Comparison of ENCODE assay signal across 9 mouse cellular contexts in genomic region chr2:165788005-165788404, GRCm38 (mm10).
DNase-seq lines count a peak whose midpoint lies in the region; ATAC-seq and TF ChIP-seq lines count a peak whose summit lies in the region.
"Had no signal": no experiment of that assay in that cellular context is flagged by ENCODE, and none has a peak within 500 bp of the region (broad histone marks: within the 10 kb centered on the region; RNA-seq: fewer than 3 reads in every experiment).

No protein-coding gene starts in this region.

- H3K4me3 ChIP-seq in liver, adult 2 months (ENCODE audit: insufficient read depth, low read depth, low read length), result no peak overlapping the region
- no peak overlapping the region for H3K4me3 ChIP-seq in liver, embryonic 12.5 days
- no peak overlapping the region for H3K4me3 ChIP-seq in cerebellum, adult 2 months (replicated peaks; ENCODE audit: insufficient read depth, low read depth, low read length)
- no peak overlapping the region for H3K4me3 ChIP-seq in kidney, embryonic 15.5 days (replicated peaks)
- H3K4me3 ChIP-seq in limb, embryonic 15.5 days, result no peak overlapping the region

- no peak for ATAC-seq in liver, embryonic 12.5 days
- ATAC-seq in granulocyte monocyte progenitor cell, adult 5-6 weeks (replicated peaks; ENCODE audit: poor library complexity, severe bottlenecking), result 0 out of 2 replicates have a peak, but pooled peaks have one; percentile 12
- peak; percentile 66 for ATAC-seq in kidney, embryonic 15.5 days (replicated peaks; ENCODE audit: low FRiP score)
- no peak for ATAC-seq in limb, embryonic 15.5 days (ENCODE audit: insufficient number of reproducible peaks, low FRiP score, low TSS enrichment, low read depth)

- TF ChIP-seq POLR2A in liver, adult 2 months (IDR thresholded peaks at IDR 0.05; ENCODE audit: extremely low read depth, insufficient read depth, low read length), result no peak
- no peak for TF ChIP-seq POLR2A in cerebellum, adult 2 months (IDR thresholded peaks at IDR 0.05; ENCODE audit: borderline replicate concordance, insufficient read depth, low read length)

- H3K79me2 ChIP-seq in liver, adult 2 months (ENCODE audit: control insufficient read depth, insufficient read depth, low read length), result no peaks in the 10 kb centered on the region

- H3K36me3 ChIP-seq in liver, adult 2 months (ENCODE audit: control insufficient read depth, insufficient read depth, low read length), result peaks cover 20% of the 10 kb centered on the region
- H3K36me3 ChIP-seq in liver, embryonic 12.5 days, result peaks cover 100% of the 10 kb centered on the region
- peaks cover 97% of the 10 kb centered on the region for H3K36me3 ChIP-seq in kidney, embryonic 15.5 days
- H3K36me3 ChIP-seq in limb, embryonic 15.5 days, result peaks cover 96% of the 10 kb centered on the region

- WGBS in liver, adult 2 months, result 32% methylated on average over 11 of the region's 11 CpGs
- WGBS in liver, embryonic 12.5 days (ENCODE audit: insufficient replicate concordance), result 81% methylated on average over 11 of the region's 11 CpGs
- 14% methylated on average over 11 of the region's 11 CpGs for WGBS in cerebellum, adult 2 months
- 29% methylated on average over 11 of the region's 11 CpGs for WGBS in kidney, embryonic 15.5 days
- WGBS in limb, embryonic 15.5 days, result 51% methylated on average over 11 of the region's 11 CpGs

- no peak overlapping the region for H3K4me2 ChIP-seq in liver, embryonic 12.5 days
- no peak overlapping the region for H3K4me2 ChIP-seq in kidney, embryonic 15.5 days
- H3K4me2 ChIP-seq in limb, embryonic 15.5 days, result no peak overlapping the region

- no peaks in the 10 kb centered on the region for H3K27me3 ChIP-seq in liver, adult 2 months (ENCODE audit: control insufficient read depth, insufficient read depth, low read length)
- H3K27me3 ChIP-seq in liver, embryonic 12.5 days (replicated peaks), result no peaks in the 10 kb centered on the region
- no peaks in the 10 kb centered on the region for H3K27me3 ChIP-seq in cerebellum, adult 2 months (ENCODE audit: control insufficient read depth, insufficient read depth, low read length)
- H3K27me3 ChIP-seq in kidney, embryonic 15.5 days, result no peaks in the 10 kb centered on the region
- H3K27me3 ChIP-seq in limb, embryonic 15.5 days, result no peaks in the 10 kb centered on the region

- no peaks in the 10 kb centered on the region for H3K4me1 ChIP-seq in liver, adult 2 months (ENCODE audit: control insufficient read depth, insufficient read depth, low read length)
- peaks cover 4% of the 10 kb centered on the region; the same call in 1 of the 2 replicates for H3K4me1 ChIP-seq in liver, embryonic 12.5 days
- H3K4me1 ChIP-seq in cerebellum, adult 2 months (ENCODE audit: control insufficient read depth, insufficient read depth, low read length), result peaks cover 33% of the 10 kb centered on the region
- H3K4me1 ChIP-seq in kidney, embryonic 15.5 days, result peaks cover 25% of the 10 kb centered on the region
- peaks cover 9% of the 10 kb centered on the region for H3K4me1 ChIP-seq in limb, embryonic 15.5 days

- no peaks in the 10 kb centered on the region for H3K9me3 ChIP-seq in liver, embryonic 12.5 days (replicated peaks)
- H3K9me3 ChIP-seq in kidney, embryonic 15.5 days (replicated peaks), result no peaks in the 10 kb centered on the region
- H3K9me3 ChIP-seq in limb, embryonic 15.5 days, result no peaks in the 10 kb centered on the region
- H3K9me3 ChIP-seq: G1E had no signal

- H3K9ac ChIP-seq in liver, adult 2 months (ENCODE audit: low read depth, low read length), result no peak overlapping the region
- no peak overlapping the region for H3K9ac ChIP-seq in liver, embryonic 12.5 days
- no peak overlapping the region for H3K9ac ChIP-seq in kidney, embryonic 15.5 days
- H3K9ac ChIP-seq in limb, embryonic 15.5 days, result no peak overlapping the region

- peak; percentile 31 for DNase-seq in liver, adult 2 months (ENCODE audit: extremely low read depth, low read depth, low spot score)
- peak; percentile 89 to 94 for DNase-seq in cerebellum, adult 2 months
- peak; percentile 88 to 90 for DNase-seq in right cerebral cortex, postnatal 10 days (ENCODE audit: low spot score in 2 of 2)
- no peak for DNase-seq in thymus, adult 18-20 months

- TF ChIP-seq CTCF in liver, adult 2 months (IDR thresholded peaks at IDR 0.05; ENCODE audit: low read depth, low read length), result no peak
- TF ChIP-seq CTCF in cerebellum, adult 2 months (IDR thresholded peaks at IDR 0.05; ENCODE audit: borderline replicate concordance, insufficient read depth, low read depth, low read length), result no peak

- no peak overlapping the region for H3K27ac ChIP-seq in liver, adult 2 months (replicated peaks; ENCODE audit: insufficient read depth, low read depth, low read length)
- no peak overlapping the region for H3K27ac ChIP-seq in liver, embryonic 12.5 days
- no peak overlapping the region for H3K27ac ChIP-seq in cerebellum, adult 2 months (ENCODE audit: insufficient read depth, low read length)
- H3K27ac ChIP-seq in kidney, embryonic 15.5 days, result peak overlapping the region; percentile 68
- peak overlapping the region; percentile 18; the same call in 1 of the 2 replicates for H3K27ac ChIP-seq in limb, embryonic 15.5 days

Comparison
In these comparisons a context has a peak if more than half of its experiments do, and no peak if none do; other contexts are left out.
1. DNase-seq: peak in liver, adult 2 months (single experiment), cerebellum, adult 2 months (2 of 2) and right cerebral cortex, postnatal 10 days (2 of 2); none in thymus, adult 18-20 months (0 of 2).
2. H3K27ac ChIP-seq: peak in kidney, embryonic 15.5 days (single experiment) and limb, embryonic 15.5 days (single experiment); none in liver, adult 2 months (single experiment), liver, embryonic 12.5 days (single experiment) and cerebellum, adult 2 months (single experiment).
3. ATAC-seq: peak in granulocyte monocyte progenitor cell, adult 5-6 weeks (single experiment) and kidney, embryonic 15.5 days (single experiment); none in liver, embryonic 12.5 days (single experiment) and limb, embryonic 15.5 days (single experiment).